Mouse (Mus musculus) kidney, postnatal 0 days (tissue): ENCODE measurements around the gene Aurkb. TPM values are rescaled to one million over a fixed set of nuclear protein-coding genes. Genes with fewer than 3 reads are reported as not detected.

ENCODE experiments used
- ATAC-seq: fragments of 200-750 bp; cut with Nextera tagmentation; replicated peaks from 2 replicates; pipeline ENCODE4 v1.8.0; 2017; ENCODE audit warnings: low read depth, moderate number of reproducible peaks, moderate TSS enrichment, moderate library complexity; ENCODE audit not compliant: low FRiP score
- DNase-seq: peaks from one replicate; pipeline ENCODE4 v3.0.0-alpha.2; 2016; ENCODE audit warnings: low spot score
- H3K27ac ChIP-seq: fragments of 300-500 bp; sonication (generic); 2 replicates; pipeline ENCODE4 v1.5.1; 2014; ENCODE audit warnings: mild to moderate bottlenecking
- H3K27me3 ChIP-seq: fragments of 300-500 bp; sonication (generic); 2 replicates; pipeline ENCODE4 v1.6.1; 2014; ENCODE audit warnings: low read length, mixed read lengths; ENCODE audit not compliant: insufficient read depth
- H3K36me3 ChIP-seq: fragments of 300-500 bp; sonication (generic); 2 replicates; pipeline ENCODE4 v1.6.1; 2014; ENCODE audit warnings: low read length, mixed read lengths; ENCODE audit not compliant: insufficient read depth
- H3K4me1 ChIP-seq: fragments of 300-500 bp; sonication (generic); replicated peaks from 2 replicates; pipeline ENCODE4 v1.6.1; 2014; ENCODE audit warnings: antibody characterized with exemption, low read length, mixed read lengths; ENCODE audit not compliant: insufficient read depth
- H3K4me2 ChIP-seq: fragments of 300-500 bp; sonication (generic); 2 replicates; pipeline ENCODE4 v1.6.1; 2014; ENCODE audit warnings: mild to moderate bottlenecking, low read length, moderate library complexity, mixed read lengths
- H3K4me3 ChIP-seq: fragments of 300-500 bp; sonication (generic); replicated peaks from 2 replicates; pipeline ENCODE4 v1.5.1; 2014; ENCODE audit warnings: low read depth, low read length
- H3K9ac ChIP-seq: fragments of 300-500 bp; sonication (generic); 2 replicates; pipeline ENCODE4 v1.6.1; 2014; ENCODE audit warnings: low read depth, low read length
- H3K9me3 ChIP-seq: fragments of 300-500 bp; sonication (generic); replicated peaks from 2 replicates; pipeline ENCODE4 v1.6.1; 2016; ENCODE audit warnings: low read length, inconsistent platforms, mixed read lengths
- CTCF ChIP-seq: IDR thresholded peaks from 2 replicates; pipeline ENCODE4 v1.5.1; 2016; ENCODE audit warnings: antibody characterized with exemption, low read depth, mild to moderate bottlenecking, moderate library complexity
- WGBS: fragments of 180-500 bp; shearing (Covaris S2); extraction: QIAGEN DNeasy Blood & Tissue Kit; methylation state at CpG from one replicate; pipeline ENCODE4 v1.1.7; 2014; 5-methylcytosine and 5-hydroxymethylcytosine counted together
- polyA plus RNA-seq: library from polyadenylated mRNA; unstranded; fragments of >200 nt; fragmentation: Nextera tagmentation; extraction: Ambion mirVana; gene quantifications from 2 replicates; pipeline ENCODE4 v1.2.1, GENCODE M21; 2015

Gene Aurkb
- polyA plus RNA-seq, 1 experiment from 2014 or later = 49.3 TPM

- no peak for ATAC-seq
- no peak for TF ChIP-seq CTCF
- H3K27ac ChIP-seq = peak overlapping the region; percentile 92
These were observed 25.8 kb downstream of the Aurkb start for GRCm38 (mm10) chr11:69071262-69071661.

GRCm38 (mm10) chr11:69072234-69072633 is 26.8 kb downstream of the Aurkb start:
- Histone ChIP-seq H3K36me3 (no peaks in the 10 kb centered on the region), H3K27me3 (no peaks in the 10 kb centered on the region), H3K9ac (0 out of 2 replicates have a peak overlapping the region, but pooled peaks have one; percentile 25), H3K4me1 (peaks cover 11% of the 10 kb centered on the region; the same call in 1 of the 2 replicates), H3K9me3 (no peaks in the 10 kb centered on the region), H3K4me2 (peak overlapping the region; percentile 42), H3K4me3 (no peak overlapping the region), H3K27ac (0 out of 2 replicates have a peak overlapping the region, but pooled peaks have one; percentile 51)
- TF ChIP-seq CTCF = no peak
- no peak for DNase-seq
- WGBS = 88% methylated on average over 11 of the region's 11 CpGs
- ATAC-seq = no peak

More at GRCm38 (mm10) chr11:69071262-69071661, 25.8 kb downstream of the Aurkb start:
- Histone ChIP-seq H3K9ac (peak overlapping the region; percentile 77), H3K4me2 (peak overlapping the region; percentile 85), H3K4me1 (peaks cover 16% of the 10 kb centered on the region; the same call in 1 of the 2 replicates), H3K4me3 (peak overlapping the region; percentile 58), H3K36me3 (no peaks in the 10 kb centered on the region), H3K9me3 (no peaks in the 10 kb centered on the region), H3K27me3 (no peaks in the 10 kb centered on the region)
- DNase-seq = no peak
- 22% methylated on average over 9 of the region's 9 CpGs for WGBS

- no peak for TF ChIP-seq CTCF
- H3K4me1 ChIP-seq = peaks cover 11% of the 10 kb centered on the region; the same call in 1 of the 2 replicates
- H3K9ac ChIP-seq = 0 out of 2 replicates have a peak overlapping the region, but pooled peaks have one; percentile 25
- H3K27ac ChIP-seq = 0 out of 2 replicates have a peak overlapping the region, but pooled peaks have one; percentile 51
- peak overlapping the region; percentile 18 for H3K4me3 ChIP-seq
- peak overlapping the region; percentile 42 for H3K4me2 ChIP-seq
- no peaks in the 10 kb centered on the region for H3K27me3 ChIP-seq
- no peak for ATAC-seq
- no peak for DNase-seq
- no peaks in the 10 kb centered on the region for H3K9me3 ChIP-seq
- 7% methylated on average over 9 of the region's 9 CpGs for WGBS
- no peaks in the 10 kb centered on the region for H3K36me3 ChIP-seq
These were observed 27.2 kb downstream of the Aurkb start for GRCm38 (mm10) chr11:69072666-69073064.

GRCm38 (mm10) chr11:69073065-69073888 is 27.8 kb downstream of the Aurkb start:
- peak overlapping the region; percentile 42 for H3K4me2 ChIP-seq
- DNase-seq (peak; percentile 96), ATAC-seq (peak; percentile 75)
- WGBS = under 1% methylated on average over 14 of the region's 14 CpGs
- peak; percentile 14; the same call in 1 of the 2 replicates for TF ChIP-seq CTCF
- H3K4me3 ChIP-seq = peak overlapping the region; percentile 18; the same call in 1 of the 2 replicates
- H3K27me3 ChIP-seq = no peaks in the 10 kb centered on the region
- H3K27ac ChIP-seq = peak overlapping the region; percentile 80
- H3K4me1 ChIP-seq = peaks cover 11% of the 10 kb centered on the region; the same call in 1 of the 2 replicates
- H3K36me3 ChIP-seq = no peaks in the 10 kb centered on the region
- peak overlapping the region; percentile 53 for H3K9ac ChIP-seq
- H3K9me3 ChIP-seq = no peaks in the 10 kb centered on the region

- H3K4me2 ChIP-seq = no peak overlapping the region
These were observed 28.7 kb downstream of the Aurkb start for GRCm38 (mm10) chr11:69073951-69074775.

GRCm38 (mm10) chr11:69074776-69075069 is 29.3 kb downstream of the Aurkb start:
- no peak overlapping the region for H3K9ac ChIP-seq
- H3K27ac ChIP-seq = no peak overlapping the region
- H3K4me2 ChIP-seq = no peak overlapping the region
- TF ChIP-seq CTCF = no peak
- no peak overlapping the region for H3K4me3 ChIP-seq
- 56% methylated on average over 2 of the region's 2 CpGs for WGBS
- no peak for ATAC-seq
- no peaks in the 10 kb centered on the region for H3K9me3 ChIP-seq
- no peak for DNase-seq
- peaks cover 11% of the 10 kb centered on the region; the same call in 1 of the 2 replicates for H3K4me1 ChIP-seq
- H3K36me3 ChIP-seq = no peaks in the 10 kb centered on the region
- no peaks in the 10 kb centered on the region for H3K27me3 ChIP-seq

More at GRCm38 (mm10) chr11:69073951-69074775, 28.7 kb downstream of the Aurkb start:
- Histone ChIP-seq H3K4me3 (no peak overlapping the region), H3K27me3 (no peaks in the 10 kb centered on the region), H3K4me1 (peaks cover 11% of the 10 kb centered on the region; the same call in 1 of the 2 replicates), H3K9me3 (no peaks in the 10 kb centered on the region), H3K9ac (no peak overlapping the region), H3K36me3 (no peaks in the 10 kb centered on the region), H3K27ac (peak overlapping the region; percentile 80; the same call in 1 of the 2 replicates)
- DNase-seq (no peak), ATAC-seq (no peak)
- TF ChIP-seq CTCF = no peak
- WGBS = 39% methylated on average over 6 of the region's 6 CpGs
